Mouse (Mus musculus): ENCODE measurements at regions not wholly inside any gene's neighbourhood (a gene's known extent, or its start where the extent isn't known, plus 50 kb on each side); places are given as distances from the start of the nearest gene placed in this dataset.

- no peak for TF ChIP-seq CTCF (IDR thresholded peaks at IDR 0.05; ENCODE audit: low read depth, low read length)
- no peak for TF ChIP-seq GATA1 (IDR thresholded peaks at IDR 0.05; ENCODE audit: borderline replicate concordance, low read length)
- TF ChIP-seq POLR2AphosphoS5 (IDR thresholded peaks at IDR 0.05; ENCODE audit: insufficient replicate concordance, low read depth, low read length) = no peak
- TF ChIP-seq TAL1 (conservative IDR thresholded peaks at IDR 0.05; ENCODE audit: low read depth, low read length) = no peak
- TF ChIP-seq GATA2 (IDR thresholded peaks at IDR 0.05; ENCODE audit: borderline replicate concordance, low read depth, low read length) = no peak
Measured at GRCm38 (mm10) chr14:86599511-86599910, 541.5 kb downstream of the Diaph3 start.
